Mouse (Mus musculus) heart, embryonic 12.5 days (tissue): ENCODE results near the gene 4930455H04Rik. TPM values are rescaled to one million over a fixed set of nuclear protein-coding genes. Genes with fewer than 3 reads are reported as not detected.

Experiments used
- ATAC-seq: fragments of 200-750 bp; cut with Nextera tagmentation; 2 replicates; pipeline ENCODE4 v1.8.0; 2017; ENCODE audit warnings: moderate TSS enrichment, moderate library complexity; ENCODE audit not compliant: insufficient number of reproducible peaks, low FRiP score
- H3K27ac ChIP-seq: fragments of 300-500 bp; sonication (generic); 2 replicates; pipeline ENCODE4 v1.5.1; 2016; ENCODE audit warnings: mild to moderate bottlenecking, moderate library complexity; ENCODE audit not compliant: poor library complexity, severe bottlenecking
- H3K27me3 ChIP-seq: fragments of 300-500 bp; sonication (generic); replicated peaks from 2 replicates; pipeline ENCODE4 v1.6.1; 2016; ENCODE audit warnings: mild to moderate bottlenecking, moderate library complexity
- H3K36me3 ChIP-seq: fragments of 300-500 bp; sonication (generic); 2 replicates; pipeline ENCODE4 v1.6.1; 2016; ENCODE audit warnings: mild to moderate bottlenecking, moderate library complexity
- H3K4me1 ChIP-seq: fragments of 300-500 bp; sonication (generic); replicated peaks from 2 replicates; pipeline ENCODE4 v1.6.1; 2016; ENCODE audit warnings: mild to moderate bottlenecking
- H3K4me2 ChIP-seq: fragments of 300-500 bp; sonication (generic); 2 replicates; pipeline ENCODE4 v1.6.1; 2016; ENCODE audit warnings: mild to moderate bottlenecking, moderate library complexity
- H3K4me3 ChIP-seq: fragments of 300-500 bp; sonication (generic); 2 replicates; pipeline ENCODE4 v1.5.1; 2016; ENCODE audit warnings: mild to moderate bottlenecking
- H3K9ac ChIP-seq: fragments of 300-500 bp; sonication (generic); 2 replicates; pipeline ENCODE4 v1.6.1; 2016; ENCODE audit warnings: mild to moderate bottlenecking, moderate library complexity
- H3K9me3 ChIP-seq: fragments of 300-500 bp; sonication (generic); replicated peaks from 2 replicates; pipeline ENCODE4 v1.6.1; 2016; ENCODE audit warnings: mild to moderate bottlenecking, moderate library complexity
- WGBS: fragments of 180-500 bp; shearing (Covaris S2); methylation state at CpG from one replicate; pipeline ENCODE4 v1.1.7; 2016; 5-methylcytosine and 5-hydroxymethylcytosine counted together
- polyA plus RNA-seq: library from polyadenylated mRNA; unstranded; fragments of >200 nt; fragmentation: Nextera tagmentation; extraction: Ambion mirVana; gene quantifications from 2 replicates; pipeline ENCODE4 v1.2.1, GENCODE M21; 2016

4930455H04Rik gene
- polyA plus RNA-seq, 1 experiment from 2014 or later, result not detected

GRCm38 (mm10) chr3:116967436-116967835, 631 bp upstream of the 4930455H04Rik start:
- no peaks in the 10 kb centered on the region; the same call in 1 of the 2 replicates for H3K4me1 ChIP-seq
- H3K36me3 ChIP-seq, result no peaks in the 10 kb centered on the region
- no peak for ATAC-seq
- H3K4me2 ChIP-seq, result peak overlapping the region; percentile 51
- 71% methylated on average over 6 of the region's 6 CpGs for WGBS
- 0 out of 2 replicates have a peak overlapping the region, but pooled peaks have one; percentile 46 for H3K27ac ChIP-seq
- no peaks in the 10 kb centered on the region for H3K9me3 ChIP-seq
- H3K9ac ChIP-seq, result no peak overlapping the region
- no peaks in the 10 kb centered on the region for H3K27me3 ChIP-seq
- H3K4me3 ChIP-seq, result peak overlapping the region; percentile 29

- WGBS, result 7% methylated on average over 17 of the region's 17 CpGs
Measured at GRCm38 (mm10) chr3:116968540-116968997, 502 bp downstream of the 4930455H04Rik start, which contains the start of gene Palmd. Gene Palmd (minus strand): TSS chr3:116968987.

GRCm38 (mm10) chr3:116969003-116969402, 936 bp downstream of the 4930455H04Rik start:
- Histone ChIP-seq H3K4me1 (no peaks in the 10 kb centered on the region; the same call in 1 of the 2 replicates), H3K27ac (no peak overlapping the region), H3K27me3 (no peaks in the 10 kb centered on the region), H3K9me3 (no peaks in the 10 kb centered on the region), H3K4me2 (peak overlapping the region; percentile 83), H3K36me3 (no peaks in the 10 kb centered on the region), H3K4me3 (peak overlapping the region; percentile 58), H3K9ac (peak overlapping the region; percentile 63)
- 15% methylated on average over 5 of the region's 5 CpGs for WGBS
- ATAC-seq, result no peak

More at GRCm38 (mm10) chr3:116968540-116968997, 502 bp downstream of the 4930455H04Rik start, which contains the start of gene Palmd:
- Histone ChIP-seq H3K27ac (peak within 1 kb of the TSS; percentile 61), H3K4me1 (no peaks in the 10 kb centered on the region; the same call in 1 of the 2 replicates), H3K36me3 (no peaks in the 10 kb centered on the region), H3K27me3 (no peaks in the 10 kb centered on the region), H3K4me3 (peak within 1 kb of the TSS; percentile 58), H3K9me3 (no peaks in the 10 kb centered on the region), H3K9ac (peak within 1 kb of the TSS; percentile 63), H3K4me2 (peak within 1 kb of the TSS; percentile 83)
- ATAC-seq, result peak; percentile 73

- Histone ChIP-seq H3K4me3 (no peak overlapping the region), H3K4me1 (no peaks in the 10 kb centered on the region; the same call in 1 of the 2 replicates), H3K4me2 (no peak overlapping the region), H3K9me3 (no peaks in the 10 kb centered on the region), H3K27me3 (no peaks in the 10 kb centered on the region), H3K36me3 (no peaks in the 10 kb centered on the region), H3K9ac (no peak overlapping the region), H3K27ac (no peak overlapping the region)
- WGBS, result 86% methylated on average over 5 of the region's 5 CpGs
- no peak for ATAC-seq
Measured at GRCm38 (mm10) chr3:116969786-116970185, 1.7 kb downstream of the 4930455H04Rik start.

- Histone ChIP-seq H3K36me3 (no peaks in the 10 kb centered on the region), H3K27me3 (no peaks in the 10 kb centered on the region), H3K4me2 (no peak overlapping the region), H3K27ac (no peak overlapping the region), H3K4me3 (no peak overlapping the region), H3K9me3 (peaks cover 8% of the 10 kb centered on the region), H3K9ac (no peak overlapping the region), H3K4me1 (no peaks in the 10 kb centered on the region)
- WGBS, result 69% methylated on average over 9 of the region's 9 CpGs
- no peak for ATAC-seq
Measured at GRCm38 (mm10) chr3:116981811-116982575, 13.9 kb downstream of the 4930455H04Rik start.

- ATAC-seq, result no peak
- no peaks in the 10 kb centered on the region for H3K4me1 ChIP-seq
- no peak overlapping the region for H3K9ac ChIP-seq
- H3K36me3 ChIP-seq, result no peaks in the 10 kb centered on the region
- WGBS, result 27% methylated on average over 1 of the region's 1 CpGs
- no peaks in the 10 kb centered on the region for H3K27me3 ChIP-seq
- no peak overlapping the region for H3K4me3 ChIP-seq
- H3K4me2 ChIP-seq, result no peak overlapping the region
- H3K27ac ChIP-seq, result no peak overlapping the region
- no peaks in the 10 kb centered on the region for H3K9me3 ChIP-seq
Measured at GRCm38 (mm10) chr3:116985042-116985455, 17.0 kb downstream of the 4930455H04Rik start.

GRCm38 (mm10) chr3:116985741-116986140, 17.7 kb downstream of the 4930455H04Rik start:
- Histone ChIP-seq H3K4me2 (no peak overlapping the region), H3K27ac (no peak overlapping the region), H3K27me3 (no peaks in the 10 kb centered on the region), H3K4me3 (no peak overlapping the region), H3K9me3 (no peaks in the 10 kb centered on the region), H3K36me3 (no peaks in the 10 kb centered on the region), H3K4me1 (no peaks in the 10 kb centered on the region), H3K9ac (no peak overlapping the region)
- WGBS, result 77% methylated on average over 1 of the region's 1 CpGs
- no peak for ATAC-seq

- 58% methylated on average over 2 of the region's 2 CpGs for WGBS
Measured at GRCm38 (mm10) chr3:116986451-116986850, 18.4 kb downstream of the 4930455H04Rik start.

GRCm38 (mm10) chr3:116988221-116988620, 20.2 kb downstream of the 4930455H04Rik start:
- ATAC-seq, result no peak
- WGBS, result 79% methylated on average over 3 of the region's 3 CpGs
- Histone ChIP-seq H3K27ac (no peak overlapping the region), H3K4me3 (no peak overlapping the region), H3K4me2 (no peak overlapping the region), H3K36me3 (no peaks in the 10 kb centered on the region), H3K9ac (no peak overlapping the region), H3K27me3 (no peaks in the 10 kb centered on the region), H3K4me1 (no peaks in the 10 kb centered on the region), H3K9me3 (no peaks in the 10 kb centered on the region)

More at GRCm38 (mm10) chr3:116986451-116986850, 18.4 kb downstream of the 4930455H04Rik start:
- H3K36me3 ChIP-seq, result no peaks in the 10 kb centered on the region
- no peak for ATAC-seq
- H3K4me2 ChIP-seq, result no peak overlapping the region
- H3K9me3 ChIP-seq, result no peaks in the 10 kb centered on the region
- H3K27ac ChIP-seq, result no peak overlapping the region
- H3K27me3 ChIP-seq, result no peaks in the 10 kb centered on the region
- no peaks in the 10 kb centered on the region for H3K4me1 ChIP-seq
- no peak overlapping the region for H3K4me3 ChIP-seq
- H3K9ac ChIP-seq, result no peak overlapping the region

GRCm38 (mm10) chr3:116991180-116991579, 23.1 kb downstream of the 4930455H04Rik start:
- H3K27ac ChIP-seq, result no peak overlapping the region
- no peak overlapping the region for H3K4me3 ChIP-seq
- no peaks in the 10 kb centered on the region for H3K27me3 ChIP-seq
- H3K9ac ChIP-seq, result no peak overlapping the region
- no peaks in the 10 kb centered on the region for H3K9me3 ChIP-seq
- no peak overlapping the region for H3K4me2 ChIP-seq
- H3K36me3 ChIP-seq, result no peaks in the 10 kb centered on the region
- H3K4me1 ChIP-seq, result no peaks in the 10 kb centered on the region
- WGBS, result 68% methylated on average over 2 of the region's 2 CpGs
- no peak for ATAC-seq

GRCm38 (mm10) chr3:116993011-116993410, 24.9 kb downstream of the 4930455H04Rik start:
- Histone ChIP-seq H3K27me3 (no peaks in the 10 kb centered on the region), H3K9ac (no peak overlapping the region), H3K4me3 (no peak overlapping the region), H3K4me1 (no peaks in the 10 kb centered on the region), H3K9me3 (no peaks in the 10 kb centered on the region), H3K27ac (no peak overlapping the region), H3K4me2 (no peak overlapping the region), H3K36me3 (no peaks in the 10 kb centered on the region)
- ATAC-seq, result no peak
- 78% methylated on average over 2 of the region's 2 CpGs for WGBS
